Mouse (Mus musculus) left cerebral cortex, adult 6 months (tissue): Measurements from ENCODE around the gene Tigd2. TPM values are rescaled to one million over a fixed set of nuclear protein-coding genes. Genes with fewer than 3 reads are reported as not detected.

ENCODE experiments used
- long read RNA-seq, 2 experiments: library from polyadenylated mRNA; unstranded; transcript quantifications; one replicate each; pipeline ENCODE4 v2.0.0; 2019 to 2020
- polyA plus RNA-seq: library from polyadenylated mRNA; unstranded; fragments of <200 nt; fragmentation: Nextera tagmentation; gene quantifications from 2 replicates; pipeline ENCODE4 v1.2.3, GENCODE M21; 2021

The Tigd2 gene
- polyA plus RNA-seq, result 8.1 and 11.0 TPM in 2 replicates
- long read RNA-seq, experiment 1, transcript Tigd2-201 (2 exons, 3,007 nt), result major isoform, 31 of 35 reads
- long read RNA-seq, experiment 1, partial matches to known transcripts, result 0 of 35 reads
- long read RNA-seq, experiment 1, other reads (novel, unspliced or antisense), result 4 of 35 reads
- long read RNA-seq, experiment 2, transcript Tigd2-201 (2 exons, 3,007 nt), result major isoform, 26 of 28 reads
- long read RNA-seq, experiment 2, partial matches to known transcripts, result 0 of 28 reads
- long read RNA-seq, experiment 2, other reads (novel, unspliced or antisense), result 2 of 28 reads

DNA sequence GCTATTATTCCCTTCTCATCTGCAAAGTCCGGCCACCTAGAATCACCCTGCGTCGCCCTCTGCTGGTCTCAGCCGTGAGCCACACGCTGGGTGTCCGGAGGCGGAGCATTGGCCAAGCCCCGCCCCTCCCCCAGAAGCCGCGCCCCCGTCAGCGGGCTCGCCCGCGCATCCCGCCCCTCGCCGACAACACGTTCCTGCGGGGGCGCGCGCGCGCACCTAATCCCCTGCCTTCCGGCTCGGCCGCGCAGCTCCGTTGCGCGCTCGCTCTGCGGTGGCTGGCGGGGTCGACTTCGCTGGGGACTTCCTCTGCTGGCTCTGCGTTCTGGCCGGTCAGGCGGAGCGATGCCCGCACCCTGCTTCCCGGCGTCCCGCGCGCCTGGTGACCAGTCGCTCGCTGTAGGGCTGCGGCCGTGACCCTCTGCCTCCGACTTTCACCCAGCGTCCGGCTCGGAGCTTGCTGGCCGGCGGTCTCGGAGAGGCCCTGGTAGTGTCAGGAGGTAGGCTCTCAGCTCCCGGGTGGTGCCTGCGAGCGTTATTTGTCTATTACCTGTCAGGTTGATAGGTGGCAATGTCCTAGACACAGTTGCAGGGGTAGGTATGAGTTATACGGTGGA, at the start of gene Tigd2:
TSS of gene Tigd2 (plus strand) at position 186 of the 614 bp plus-strand sequence.

Other genes with a start within 250 kb of the Tigd2 start
- 4.9 and 6.4 TPM in 2 replicates for gene Fam13a, start 184.3 kb upstream of the Tigd2 start, polyA plus RNA-seq
- gene Gprin3, start 217.4 kb downstream of the Tigd2 start, polyA plus RNA-seq, result 2.6 and 3.0 TPM in 2 replicates